Mouse (Mus musculus): ENCODE results near the gene Gtf2h4. TPM values are rescaled to one million over a fixed set of nuclear protein-coding genes. Genes with fewer than 3 reads are reported as not detected.

Gtf2h4 gene
- total RNA-seq, 2 experiments from 2014 or later = 18.2 to 20.5 TPM

- peak; percentile 49 for DNase-seq
These were observed 34.9 kb downstream of the Gtf2h4 start for GRCm38 (mm10) chr17:35638475-35639190.

- no peak for DNase-seq
These were observed 37.2 kb downstream of the Gtf2h4 start for GRCm38 (mm10) chr17:35636363-35636762.

GRCm38 (mm10) chr17:35635699-35636111 is 37.8 kb downstream of the Gtf2h4 start:
- DNase-seq = peak; percentile 67

GRCm38 (mm10) chr17:35635202-35635601 is 38.3 kb downstream of the Gtf2h4 start:
- no peak for DNase-seq

DNA sequence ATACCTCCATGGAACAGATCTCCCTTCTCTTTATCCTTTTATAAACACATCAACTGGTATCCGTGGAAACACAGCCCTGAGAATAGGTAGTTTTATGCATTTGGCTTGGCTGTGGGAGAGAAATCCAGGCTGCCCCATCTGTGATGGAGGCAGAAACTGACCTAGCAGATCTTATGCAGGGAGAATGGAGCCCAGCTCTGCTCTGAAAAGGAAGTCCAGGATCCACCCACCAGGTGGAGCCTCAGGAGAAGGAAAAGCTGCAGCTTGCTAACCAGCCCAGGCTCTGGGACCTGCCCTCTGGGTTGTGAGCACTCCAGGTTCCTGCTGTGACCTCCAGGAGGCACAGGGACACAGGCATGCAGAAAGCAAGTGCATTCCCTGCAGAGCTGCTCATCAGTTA is 39.5 kb downstream of the Gtf2h4 start:
- DNase-seq = no peak

GRCm38 (mm10) chr17:35626537-35626936 is 47.0 kb downstream of the Gtf2h4 start, which contains the start of gene Gm9573:
Gene Gm9573 (minus strand): TSS chr17:35626637.
- DNase-seq = no peak

Other genes starting within 250 kb of the Gtf2h4 start
- gene H2-Q6, start 248.9 kb downstream of the Gtf2h4 start, total RNA-seq (2021) = under 1 TPM in 1 of 2 experiments, not detected in 1; 0.43 TPM
- 1 to 10 TPM in 1 of 2 experiments, under 1 TPM in 1; 0.68 to 1.4 TPM for gene H2-Q7, start 234.6 kb downstream of the Gtf2h4 start, total RNA-seq (2021)
- gene H2-Q10, start 203.7 kb downstream of the Gtf2h4 start, total RNA-seq (2021) = under 1 TPM; 0.14 to 0.52 TPM
- gene Pou5f1, start 167.7 kb downstream of the Gtf2h4 start, total RNA-seq (2021) = not detected
- gene Tcf19, start 156.9 kb downstream of the Gtf2h4 start, total RNA-seq (2021) = 10 to 100 TPM; 11.6 to 13.6 TPM
- 1 to 10 TPM; 5.0 to 6.8 TPM for gene Cchcr1, start 156.6 kb downstream of the Gtf2h4 start, total RNA-seq (2021)
- gene Psors1c2, start 140.5 kb downstream of the Gtf2h4 start, total RNA-seq (2021) = not detected
- under 1 TPM; 0.14 to 0.19 TPM for gene Cdsn, start 121.6 kb downstream of the Gtf2h4 start, total RNA-seq (2021)
- not detected for gene 2300002M23Rik, start 106.3 kb downstream of the Gtf2h4 start, total RNA-seq (2021)
- gene Sfta2, start 72.2 kb downstream of the Gtf2h4 start, total RNA-seq (2021) = not detected
- not detected for gene Gm9573, start 47.1 kb downstream of the Gtf2h4 start, total RNA-seq (2021)
- gene Mucl3, start 30.0 kb downstream of the Gtf2h4 start, total RNA-seq (2021) = not detected
- 10 to 100 TPM; 17.0 to 24.0 TPM for gene Vars2, start 6.1 kb downstream of the Gtf2h4 start, total RNA-seq (2021)
- 10 to 100 TPM; 35.2 to 42.8 TPM for gene Ddr1, start 30.9 kb upstream of the Gtf2h4 start, total RNA-seq (2021)
- 1 to 10 TPM; 4.5 to 5.8 TPM for gene Ier3, start 147.9 kb upstream of the Gtf2h4 start, total RNA-seq (2021)
- 10 to 100 TPM; 38.8 to 41.3 TPM for gene Flot1, start 149.5 kb upstream of the Gtf2h4 start, total RNA-seq (2021)
- 100 to 1,000 TPM; 205 to 251 TPM for gene Tubb5, start 164.6 kb upstream of the Gtf2h4 start, total RNA-seq (2021)
- gene Mdc1, start 167.8 kb upstream of the Gtf2h4 start, total RNA-seq (2021) = 10 to 100 TPM; 10.1 to 14.6 TPM
- gene Nrm, start 187.6 kb upstream of the Gtf2h4 start, total RNA-seq (2021) = 1 to 10 TPM; 7.8 to 9.7 TPM
- gene Ppp1r18, start 191.9 kb upstream of the Gtf2h4 start, total RNA-seq (2021) = 10 to 100 TPM; 14.7 to 21.9 TPM
- gene Dhx16, start 206.1 kb upstream of the Gtf2h4 start, total RNA-seq (2021) = 10 to 100 TPM; 12.6 to 16.8 TPM
- 10 to 100 TPM; 49.6 to 56.2 TPM for gene 2310061I04Rik, start 223.7 kb upstream of the Gtf2h4 start, total RNA-seq (2021)
- 1 to 10 TPM; 6.4 to 9.8 TPM for gene Atat1, start 236.3 kb upstream of the Gtf2h4 start, total RNA-seq (2021)
- gene Mrps18b, start 242.7 kb upstream of the Gtf2h4 start, total RNA-seq (2021) = 10 to 100 TPM; 44.8 to 54.4 TPM
- 10 to 100 TPM; 31.4 to 47.1 TPM for gene Ppp1r10, start 242.7 kb upstream of the Gtf2h4 start, total RNA-seq (2021)

All from gastrocnemius, postnatal 10 days (tissue).